Mouse (Mus musculus) kidney, embryonic 16.5 days (tissue): Measurements from ENCODE around the gene Tmem117. TPM values are rescaled to one million over a fixed set of nuclear protein-coding genes. Genes with fewer than 3 reads are reported as not detected.

ENCODE experiments used
- ATAC-seq: fragments of 200-750 bp; cut with Nextera tagmentation; 2 replicates; pipeline ENCODE4 v1.8.0; 2017; ENCODE audit warnings: moderate TSS enrichment; ENCODE audit not compliant: low FRiP score, low TSS enrichment
- H3K27ac ChIP-seq: fragments of 300-500 bp; sonication (generic); 2 replicates; pipeline ENCODE4 v1.5.1; 2014; ENCODE audit warnings: low read length
- H3K27me3 ChIP-seq: fragments of 300-500 bp; sonication (generic); 2 replicates; pipeline ENCODE4 v1.6.1; 2014; ENCODE audit warnings: low read length, control low read depth, mixed read lengths; ENCODE audit not compliant: insufficient read depth
- H3K36me3 ChIP-seq: fragments of 300-500 bp; sonication (generic); 2 replicates; pipeline ENCODE4 v1.6.1; 2014; ENCODE audit warnings: low read length, control low read depth, mixed read lengths; ENCODE audit not compliant: insufficient read depth
- H3K4me1 ChIP-seq: fragments of 300-500 bp; sonication (generic); 2 replicates; pipeline ENCODE4 v1.6.1; 2014; ENCODE audit warnings: low read length, control low read depth, mixed read lengths; ENCODE audit not compliant: insufficient read depth
- H3K4me2 ChIP-seq: fragments of 300-500 bp; sonication (generic); replicated peaks from 2 replicates; pipeline ENCODE4 v1.6.1; 2014; ENCODE audit warnings: low read depth, low read length
- H3K4me3 ChIP-seq: fragments of 300-500 bp; sonication (generic); 2 replicates; pipeline ENCODE4 v1.5.1; 2014; ENCODE audit warnings: mild to moderate bottlenecking, low read length
- H3K9ac ChIP-seq: fragments of 300-500 bp; sonication (generic); replicated peaks from 2 replicates; pipeline ENCODE4 v1.6.1; 2014; ENCODE audit warnings: low read length
- H3K9me3 ChIP-seq: fragments of 300-500 bp; sonication (generic); 2 replicates; pipeline ENCODE4 v1.6.1; 2016; ENCODE audit warnings: low read length, control low read depth
- WGBS: fragments of 180-500 bp; shearing (Covaris S2); extraction: QIAGEN DNeasy Blood & Tissue Kit; methylation state at CpG from one replicate; pipeline ENCODE4 v1.1.7; 2014; 5-methylcytosine and 5-hydroxymethylcytosine counted together
- polyA plus RNA-seq: library from polyadenylated mRNA; unstranded; fragments of >200 nt; fragmentation: Nextera tagmentation; extraction: Ambion mirVana; gene quantifications from 2 replicates; pipeline ENCODE4 v1.2.1, GENCODE M21; 2015

Tmem117 gene
- polyA plus RNA-seq, 1 experiment from 2014 or later: 14.6 TPM

GRCm38 (mm10) chr15:95024401-95024800, 395.4 kb downstream of the Tmem117 start:
- no peak overlapping the region for H3K4me2 ChIP-seq
- 59% methylated on average over 6 of the region's 6 CpGs for WGBS
- no peak overlapping the region for H3K27ac ChIP-seq
- no peaks in the 10 kb centered on the region for H3K36me3 ChIP-seq
- no peak overlapping the region for H3K9ac ChIP-seq
- no peak overlapping the region for H3K4me3 ChIP-seq
- ATAC-seq: no peak
- no peaks in the 10 kb centered on the region for H3K4me1 ChIP-seq
- no peaks in the 10 kb centered on the region for H3K27me3 ChIP-seq
- no peaks in the 10 kb centered on the region for H3K9me3 ChIP-seq

DNA sequence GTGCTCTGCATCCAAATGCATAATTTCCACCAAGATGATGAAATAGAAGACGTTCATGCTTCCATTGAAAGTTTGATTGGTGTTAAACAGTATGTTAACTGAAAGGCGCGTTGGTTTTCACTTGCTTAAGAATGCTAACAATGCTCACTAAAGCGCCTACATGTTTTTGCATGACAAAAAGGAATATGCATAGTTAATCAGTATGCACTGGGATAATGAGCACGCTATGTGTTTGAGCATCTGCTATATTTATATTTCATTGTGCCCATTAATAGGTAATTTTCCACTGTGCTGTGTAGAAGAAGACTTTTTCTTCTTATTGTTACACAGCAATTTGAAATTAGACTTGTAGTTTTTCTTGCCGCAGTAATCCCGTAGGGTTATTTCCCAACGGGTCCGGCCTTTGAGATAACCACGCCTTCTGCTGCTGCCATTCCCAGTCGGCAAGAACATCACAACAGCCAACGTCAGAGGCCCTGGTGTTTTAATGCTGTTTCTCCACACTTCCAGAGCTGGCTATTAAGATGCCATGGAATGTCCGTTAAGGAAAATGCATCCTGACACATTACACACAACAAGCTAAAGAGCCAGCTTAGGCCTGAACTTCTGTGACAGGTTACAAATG, 399.9 kb downstream of the Tmem117 start:
- no peak for ATAC-seq
- 86% methylated on average over 13 of the region's 13 CpGs for WGBS
- Histone ChIP-seq H3K27me3 (no peaks in the 10 kb centered on the region), H3K9me3 (no peaks in the 10 kb centered on the region), H3K27ac (no peak overlapping the region), H3K9ac (no peak overlapping the region), H3K4me2 (no peak overlapping the region), H3K36me3 (no peaks in the 10 kb centered on the region), H3K4me3 (no peak overlapping the region), H3K4me1 (no peaks in the 10 kb centered on the region)

- no peak overlapping the region for H3K4me2 ChIP-seq
- H3K4me3 ChIP-seq: no peak overlapping the region
- no peak overlapping the region for H3K27ac ChIP-seq
- WGBS: 58% methylated on average over 5 of the region's 5 CpGs
- no peaks in the 10 kb centered on the region for H3K4me1 ChIP-seq
- no peaks in the 10 kb centered on the region for H3K9me3 ChIP-seq
- no peak overlapping the region for H3K9ac ChIP-seq
- H3K27me3 ChIP-seq: no peaks in the 10 kb centered on the region
- no peak for ATAC-seq
- no peaks in the 10 kb centered on the region for H3K36me3 ChIP-seq
These were observed 400.4 kb downstream of the Tmem117 start for GRCm38 (mm10) chr15:95029487-95029875.

- WGBS: 82% methylated on average over 9 of the region's 9 CpGs
- Histone ChIP-seq H3K9me3 (no peaks in the 10 kb centered on the region), H3K27me3 (no peaks in the 10 kb centered on the region), H3K4me1 (no peaks in the 10 kb centered on the region), H3K36me3 (no peaks in the 10 kb centered on the region), H3K4me3 (no peak overlapping the region), H3K4me2 (no peak overlapping the region), H3K27ac (no peak overlapping the region), H3K9ac (no peak overlapping the region)
- ATAC-seq: no peak
These were observed 413.4 kb downstream of the Tmem117 start for GRCm38 (mm10) chr15:95042437-95042836.

GRCm38 (mm10) chr15:95044011-95044410, 415.0 kb downstream of the Tmem117 start:
- H3K27ac ChIP-seq: no peak overlapping the region
- H3K4me3 ChIP-seq: no peak overlapping the region
- no peaks in the 10 kb centered on the region for H3K27me3 ChIP-seq
- no peaks in the 10 kb centered on the region for H3K4me1 ChIP-seq
- H3K9me3 ChIP-seq: no peaks in the 10 kb centered on the region
- ATAC-seq: no peak
- H3K4me2 ChIP-seq: no peak overlapping the region
- 56% methylated on average over 8 of the region's 8 CpGs for WGBS
- H3K36me3 ChIP-seq: no peaks in the 10 kb centered on the region
- H3K9ac ChIP-seq: no peak overlapping the region

DNA sequence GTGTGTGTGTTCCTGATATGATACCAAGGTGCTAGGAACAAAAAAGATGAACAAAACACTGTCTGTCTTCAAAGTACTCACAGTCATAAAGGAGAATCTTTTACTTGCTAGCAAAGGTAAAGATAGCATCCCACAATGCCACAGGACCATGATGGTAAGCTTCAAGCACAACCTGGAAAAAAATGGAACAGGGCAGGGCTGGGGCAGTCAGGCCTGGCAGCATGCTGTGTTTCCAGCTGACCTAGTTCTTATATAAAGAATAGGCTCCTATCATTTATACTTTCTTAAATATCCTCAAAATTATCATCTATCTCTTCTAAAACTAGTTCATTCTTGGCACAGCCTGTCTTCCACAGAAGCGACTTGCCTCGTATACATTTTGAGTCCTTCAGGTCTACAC, 418.5 kb downstream of the Tmem117 start:
- no peak overlapping the region for H3K4me3 ChIP-seq
- no peaks in the 10 kb centered on the region for H3K27me3 ChIP-seq
- H3K27ac ChIP-seq: no peak overlapping the region
- WGBS: 77% methylated on average over 2 of the region's 2 CpGs
- no peak for ATAC-seq
- H3K4me1 ChIP-seq: no peaks in the 10 kb centered on the region
- no peaks in the 10 kb centered on the region for H3K9me3 ChIP-seq
- no peaks in the 10 kb centered on the region for H3K36me3 ChIP-seq
- H3K9ac ChIP-seq: no peak overlapping the region
- H3K4me2 ChIP-seq: no peak overlapping the region

- no peak for ATAC-seq
- Histone ChIP-seq H3K4me3 (no peak overlapping the region), H3K27me3 (no peaks in the 10 kb centered on the region)
These were observed 420.2 kb downstream of the Tmem117 start for GRCm38 (mm10) chr15:95049171-95049729.

GRCm38 (mm10) chr15:95055081-95055650, 426.1 kb downstream of the Tmem117 start:
- Histone ChIP-seq H3K9me3 (no peaks in the 10 kb centered on the region), H3K36me3 (no peaks in the 10 kb centered on the region), H3K4me2 (no peak overlapping the region), H3K4me3 (no peak overlapping the region), H3K27ac (no peak overlapping the region), H3K9ac (no peak overlapping the region), H3K4me1 (no peaks in the 10 kb centered on the region), H3K27me3 (no peaks in the 10 kb centered on the region)
- ATAC-seq: no peak
- WGBS: 43% methylated on average over 8 of the region's 8 CpGs

More at GRCm38 (mm10) chr15:95049171-95049729, 420.2 kb downstream of the Tmem117 start:
- Histone ChIP-seq H3K36me3 (no peaks in the 10 kb centered on the region), H3K9ac (no peak overlapping the region), H3K4me2 (no peak overlapping the region), H3K4me1 (no peaks in the 10 kb centered on the region), H3K9me3 (no peaks in the 10 kb centered on the region), H3K27ac (no peak overlapping the region)
- 66% methylated on average over 6 of the region's 6 CpGs for WGBS

DNA sequence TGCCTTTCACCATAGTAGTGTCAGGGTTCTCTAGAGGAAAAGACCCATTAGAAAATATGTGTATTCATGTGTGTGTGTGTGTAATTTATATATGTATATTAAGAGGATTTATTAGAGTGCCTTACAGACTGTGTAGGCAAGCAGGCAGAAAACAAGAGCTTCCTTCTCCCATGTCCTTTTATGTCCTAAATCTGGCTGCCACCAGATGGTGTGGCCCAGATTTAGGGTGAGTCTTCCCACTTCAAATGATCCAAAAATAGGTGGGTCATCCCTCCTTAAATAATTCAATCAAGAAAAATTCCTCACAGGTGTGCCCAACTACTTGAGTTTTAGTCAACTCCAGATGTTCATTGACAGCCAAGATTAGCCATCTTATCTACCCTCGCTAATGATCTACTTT, 439.0 kb downstream of the Tmem117 start:
- H3K27ac ChIP-seq: no peak overlapping the region
- no peaks in the 10 kb centered on the region for H3K9me3 ChIP-seq
- 95% methylated on average over 1 of the region's 1 CpGs for WGBS
- H3K36me3 ChIP-seq: no peaks in the 10 kb centered on the region
- no peak overlapping the region for H3K4me3 ChIP-seq
- ATAC-seq: no peak
- H3K4me2 ChIP-seq: no peak overlapping the region
- H3K9ac ChIP-seq: no peak overlapping the region
- H3K27me3 ChIP-seq: no peaks in the 10 kb centered on the region
- no peaks in the 10 kb centered on the region for H3K4me1 ChIP-seq

DNA sequence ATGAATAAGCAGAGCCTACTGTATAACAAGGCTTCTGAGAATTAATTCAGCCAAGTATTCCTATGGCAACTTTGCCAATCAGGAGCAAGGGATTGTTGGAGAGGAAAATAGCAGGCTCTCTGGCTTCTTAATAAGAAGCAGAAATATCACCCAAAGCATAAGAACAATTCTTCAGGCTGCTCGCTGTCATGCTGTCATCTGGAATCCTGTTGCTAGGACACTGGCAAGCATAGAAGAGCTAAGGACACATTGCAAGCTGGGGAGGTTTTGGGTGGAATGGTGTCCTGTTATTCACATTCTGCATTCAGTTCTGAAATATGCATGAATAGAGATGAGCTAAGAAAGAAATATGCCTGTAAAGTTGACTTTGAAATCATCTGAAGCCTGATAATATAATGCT, 439.8 kb downstream of the Tmem117 start:
- Histone ChIP-seq H3K27me3 (no peaks in the 10 kb centered on the region), H3K4me1 (no peaks in the 10 kb centered on the region), H3K9me3 (no peaks in the 10 kb centered on the region), H3K36me3 (no peaks in the 10 kb centered on the region), H3K4me3 (no peak overlapping the region), H3K9ac (no peak overlapping the region), H3K27ac (no peak overlapping the region), H3K4me2 (no peak overlapping the region)
- no peak for ATAC-seq
- 90% methylated on average over 1 of the region's 1 CpGs for WGBS
